Mouse (Mus musculus): ENCODE results near the gene Pmp22.

Gene Pmp22

DNA sequence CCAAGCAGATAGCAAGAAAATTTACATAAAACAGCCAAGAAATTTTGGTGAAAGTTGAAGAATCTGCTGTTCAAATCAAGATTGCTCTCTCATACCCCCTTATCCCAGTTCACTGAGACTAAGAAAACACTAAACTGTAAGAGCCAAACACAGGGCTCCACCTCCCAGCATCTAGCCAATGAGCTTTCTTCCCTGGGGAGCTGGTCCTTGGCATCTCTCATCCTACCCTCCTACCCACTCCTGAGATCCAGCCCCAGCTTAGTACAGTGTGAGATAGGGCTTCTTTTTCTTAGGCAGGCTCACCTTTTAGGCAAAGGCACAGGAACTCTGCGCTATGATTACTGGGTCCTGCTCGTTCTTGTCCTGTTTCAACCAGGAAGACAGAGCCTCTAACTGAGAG is 34.0 kb downstream of the Pmp22 start:
- DNase-seq (ENCODE audit: low spot score in 2 of 2), result no peak

DNA sequence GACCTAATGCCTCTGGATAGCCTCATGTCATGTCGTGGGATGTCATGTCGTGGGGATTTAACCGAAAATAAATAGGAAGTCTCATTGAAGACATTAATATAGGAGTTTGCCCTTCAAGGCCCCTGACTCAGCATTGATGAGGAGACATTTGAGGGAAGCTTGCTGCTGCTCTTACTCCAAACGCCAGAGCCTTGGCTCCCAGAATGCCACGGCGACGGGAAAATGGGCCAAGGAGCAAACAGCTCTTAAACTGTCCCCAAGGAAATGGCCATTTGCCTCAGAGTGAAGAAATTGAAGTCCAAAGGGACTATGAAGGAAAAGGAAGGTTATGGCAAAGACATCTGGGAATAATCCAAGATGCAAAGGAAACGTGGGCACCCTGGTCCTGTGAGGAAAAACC is 34.8 kb downstream of the Pmp22 start:
- DNase-seq (ENCODE audit: low spot score in 2 of 2), result no peak

DNA sequence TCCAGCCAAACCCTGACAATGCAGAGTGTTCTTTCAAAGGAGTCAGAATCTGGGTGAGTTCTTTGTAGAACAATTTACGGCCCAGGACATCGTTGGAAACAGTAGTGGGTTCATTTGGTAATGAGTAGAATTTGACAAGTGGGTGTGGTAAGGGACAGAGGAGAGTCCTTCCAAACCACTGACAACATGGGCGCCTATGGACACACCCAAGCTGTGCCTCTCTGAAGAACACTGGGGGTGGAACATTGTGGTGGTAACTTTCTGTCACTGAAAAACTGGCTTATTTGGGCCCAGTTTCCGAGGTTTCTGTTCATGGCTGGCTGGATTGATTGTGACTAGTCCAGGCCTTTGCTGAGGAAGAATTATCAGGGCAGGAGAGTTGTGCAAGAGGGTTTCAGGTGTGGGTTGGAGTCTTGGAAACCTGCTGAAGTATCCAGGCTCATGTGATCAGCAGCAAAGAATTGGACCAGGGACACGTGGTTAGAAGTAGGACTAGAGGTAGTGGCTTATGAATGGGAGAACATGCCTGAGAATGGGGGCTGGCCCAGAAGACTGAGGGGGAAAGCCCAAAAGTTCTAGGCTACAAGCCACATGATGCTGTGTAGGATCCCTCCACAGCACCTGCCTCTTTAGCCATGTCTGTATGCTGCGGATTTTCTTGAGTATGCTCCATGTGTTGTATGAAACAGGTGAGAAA is 35.4 kb downstream of the Pmp22 start:
- DNase-seq (ENCODE audit: low spot score in 2 of 2), result no peak

DNA sequence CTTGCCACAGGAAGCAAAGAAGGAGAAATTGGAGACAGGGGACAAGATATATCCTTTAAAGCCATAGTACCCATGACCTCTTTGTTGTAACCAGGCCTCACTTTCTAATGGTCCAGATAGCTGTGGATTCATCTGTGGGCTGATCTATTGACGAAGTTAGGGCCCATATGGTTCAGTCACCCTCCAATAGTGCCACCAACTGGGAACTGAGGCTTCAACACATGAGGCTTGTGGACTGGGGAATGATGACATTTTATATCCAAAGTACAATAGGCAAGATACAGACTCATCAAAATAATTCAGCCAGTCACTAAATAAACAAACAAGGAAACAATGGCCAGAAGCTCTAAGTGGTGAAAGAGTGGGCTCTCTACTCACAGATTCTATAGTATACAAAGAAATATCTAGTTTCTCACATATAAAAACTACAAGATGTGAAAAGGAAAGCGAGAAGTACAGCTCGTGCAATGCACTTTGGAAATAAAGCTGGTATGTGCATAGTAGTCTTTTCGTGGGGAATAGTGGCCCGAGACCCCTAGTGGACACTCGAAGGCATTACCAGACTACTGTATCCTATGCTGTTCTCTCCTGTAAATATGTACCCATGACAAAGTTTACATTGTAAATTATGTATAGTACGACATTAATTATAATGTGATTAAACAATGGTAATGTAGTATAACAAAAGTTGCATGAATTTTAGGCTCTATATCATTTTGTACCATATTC is 36.1 kb downstream of the Pmp22 start:
- no peak for DNase-seq (ENCODE audit: low spot score in 2 of 2)

DNA sequence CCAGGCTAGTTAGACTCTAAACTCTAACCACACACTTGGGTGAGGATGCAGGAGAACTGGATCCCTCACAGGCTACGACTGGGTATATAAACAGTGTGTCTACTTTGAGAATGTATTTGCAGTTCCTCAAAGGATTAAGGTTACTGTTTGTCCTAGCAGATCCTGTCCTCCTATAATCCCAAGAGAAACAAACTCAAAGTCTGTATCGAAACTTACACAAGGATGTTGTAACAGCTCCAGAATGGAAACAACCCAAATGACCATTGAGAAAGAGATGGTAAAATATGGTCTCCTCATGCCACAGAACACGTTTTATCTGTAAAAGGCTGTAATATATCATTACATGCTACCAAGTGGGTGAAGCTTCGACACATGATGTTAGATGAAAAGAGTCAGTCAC is 39.0 kb downstream of the Pmp22 start:
- DNase-seq (ENCODE audit: low spot score in 2 of 2), result no peak

DNA sequence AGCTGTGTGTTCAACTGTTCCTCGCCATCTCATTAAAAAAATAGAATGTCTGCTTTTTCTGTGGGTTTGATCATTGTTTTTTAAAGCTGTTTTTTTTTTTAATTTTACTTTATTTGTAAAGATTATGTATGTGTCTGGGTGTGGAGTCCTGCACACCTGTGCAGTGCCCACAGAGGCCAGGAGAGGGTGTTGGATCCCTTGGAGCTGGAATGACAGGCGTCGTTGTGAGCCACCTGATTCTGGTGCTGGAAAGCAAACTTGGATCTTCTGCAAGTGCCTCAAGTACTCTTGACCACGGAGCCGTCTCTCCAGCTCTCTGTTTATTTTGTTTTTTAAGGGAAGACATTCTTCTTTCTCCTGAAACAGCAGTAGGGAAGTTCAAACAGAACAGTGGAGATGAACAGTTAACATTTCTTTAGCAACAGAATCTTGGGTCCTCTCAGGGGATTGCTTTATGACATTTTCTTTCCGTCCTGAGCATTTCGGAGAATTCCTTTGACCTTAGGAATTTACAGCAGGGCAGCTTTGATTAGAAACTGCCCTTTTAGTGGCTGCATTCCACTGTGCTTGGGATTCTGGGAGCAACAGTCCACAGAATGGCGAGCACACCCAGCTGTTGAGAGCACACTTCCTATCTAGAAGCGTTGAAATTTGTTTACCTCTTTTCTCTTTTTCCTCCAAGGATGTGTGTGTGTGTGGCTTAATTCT is 39.9 kb downstream of the Pmp22 start:
- no peak for DNase-seq (ENCODE audit: low spot score in 2 of 2)

DNA sequence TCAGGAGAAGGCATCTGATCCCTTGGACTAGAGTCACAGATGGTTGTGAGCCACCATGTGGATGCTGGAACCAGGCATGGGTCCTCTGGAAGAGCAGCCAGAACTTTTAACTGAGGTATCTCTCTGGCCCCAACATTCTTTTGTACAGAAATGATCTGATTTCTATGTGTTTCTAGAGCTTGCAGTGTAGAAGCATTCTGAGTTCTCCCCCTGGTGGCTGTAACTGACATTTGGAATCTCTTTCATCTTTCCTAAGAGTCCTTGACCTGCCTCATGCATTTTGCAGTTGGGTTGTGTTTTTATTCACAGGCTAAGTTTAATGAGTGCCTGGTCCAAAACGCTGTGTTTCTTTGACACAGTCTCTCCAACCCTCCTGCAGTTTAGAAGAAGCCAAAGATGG is 43.2 kb downstream of the Pmp22 start:
- peak in 1 of 2 experiments; percentile 65 for DNase-seq (ENCODE audit: low spot score in 2 of 2)

DNA sequence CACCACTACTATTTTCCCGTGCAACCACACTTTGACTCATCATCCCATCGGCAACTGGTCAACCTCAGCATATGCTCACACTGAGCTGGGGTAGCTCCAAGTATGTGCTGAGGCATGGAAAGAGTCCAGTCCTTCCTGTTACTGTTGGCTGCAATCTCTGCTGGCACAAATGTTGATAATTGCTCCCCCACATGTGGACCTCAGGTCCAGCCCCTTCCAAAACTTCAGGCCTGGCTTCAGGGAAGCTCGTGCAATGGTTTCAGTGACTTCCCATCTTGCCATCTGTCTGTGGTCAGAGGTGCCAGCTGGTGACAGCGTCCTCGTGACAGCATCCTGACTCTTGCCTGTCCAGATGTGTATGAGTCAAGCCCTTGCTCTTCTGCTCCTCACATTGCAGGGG is 44.8 kb downstream of the Pmp22 start:
- no peak for DNase-seq (ENCODE audit: low spot score in 2 of 2)

DNA sequence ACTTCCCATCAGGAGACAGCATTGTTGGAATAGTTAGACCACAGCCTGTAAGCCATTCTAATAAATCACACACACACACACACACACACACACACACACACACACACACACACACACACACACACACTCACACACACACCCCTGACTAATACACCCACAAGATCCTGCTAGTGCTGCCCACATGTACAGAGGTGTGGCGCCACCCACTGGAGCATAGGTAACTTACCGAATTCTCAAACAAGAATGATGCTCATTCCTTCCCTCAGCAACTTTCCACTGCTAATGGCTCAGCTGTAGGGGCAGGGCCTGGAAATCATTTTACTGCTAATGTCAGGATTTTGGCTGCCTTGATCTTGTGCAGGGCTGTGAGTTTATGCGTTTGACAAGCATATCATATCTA is 46.5 kb downstream of the Pmp22 start:
- no peak for DNase-seq (ENCODE audit: low spot score in 2 of 2)

DNA sequence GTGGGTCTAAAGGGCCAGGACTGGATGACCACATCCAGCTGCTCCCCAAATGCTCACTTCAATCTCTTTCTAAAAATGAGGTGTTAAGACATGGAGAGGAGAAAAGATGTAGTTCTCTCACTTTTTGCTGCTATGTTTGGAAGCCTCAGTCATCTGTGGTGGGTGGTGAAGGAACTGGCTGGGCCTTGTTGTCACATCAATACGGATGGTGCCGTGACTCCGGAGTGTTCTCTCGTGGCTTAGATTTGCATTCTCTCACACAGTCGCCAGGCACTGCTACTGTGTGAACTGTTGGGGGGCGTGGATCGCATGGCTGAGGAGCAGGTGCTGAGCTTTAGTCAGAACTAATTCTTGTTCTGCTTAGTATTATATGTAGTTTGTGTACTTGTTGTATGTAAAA is 47.6 kb downstream of the Pmp22 start:
- peak; percentile 51 to 68 for DNase-seq (ENCODE audit: low spot score in 2 of 2)

DNA sequence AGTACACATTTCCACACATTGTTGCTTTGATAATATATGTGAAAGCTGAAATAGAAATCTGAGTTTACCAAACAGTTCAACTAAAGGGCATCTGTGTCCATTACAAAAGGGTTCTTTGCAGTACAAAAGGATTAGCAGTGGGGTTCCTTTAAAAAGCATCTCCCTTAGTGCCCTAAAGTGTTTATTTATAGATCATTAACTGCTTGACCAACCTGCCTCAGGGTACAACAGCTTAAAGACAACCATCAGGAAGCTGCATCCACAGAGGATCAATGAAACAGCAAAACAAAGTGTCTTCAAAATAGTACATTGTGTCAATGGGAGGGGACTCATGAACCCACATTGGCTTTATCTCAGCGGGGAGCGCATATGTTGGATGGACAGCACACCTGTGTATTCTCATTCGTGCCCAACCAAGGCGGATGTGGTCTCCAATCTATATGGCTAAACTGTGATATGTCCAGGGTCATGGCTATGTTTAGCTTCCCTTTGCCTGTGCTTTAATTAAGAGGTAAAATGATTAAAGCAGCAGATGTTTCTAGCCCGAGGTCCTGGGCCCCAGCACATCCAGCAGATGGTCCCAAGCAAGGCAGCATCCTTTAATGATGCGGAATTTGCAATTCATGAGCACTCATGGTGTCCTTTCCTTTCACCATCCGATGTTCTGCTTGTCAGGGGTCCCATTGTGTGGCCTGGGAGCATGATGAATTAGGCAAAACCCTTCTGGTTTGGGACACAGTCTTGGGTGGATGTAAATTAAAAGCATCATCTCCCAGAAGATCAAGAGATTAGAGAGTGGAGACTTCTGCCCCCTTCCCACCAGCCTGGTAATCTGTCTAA is 51.7 kb downstream of the Pmp22 start:
- DNase-seq (ENCODE audit: low spot score in 2 of 2), result no peak

DNA sequence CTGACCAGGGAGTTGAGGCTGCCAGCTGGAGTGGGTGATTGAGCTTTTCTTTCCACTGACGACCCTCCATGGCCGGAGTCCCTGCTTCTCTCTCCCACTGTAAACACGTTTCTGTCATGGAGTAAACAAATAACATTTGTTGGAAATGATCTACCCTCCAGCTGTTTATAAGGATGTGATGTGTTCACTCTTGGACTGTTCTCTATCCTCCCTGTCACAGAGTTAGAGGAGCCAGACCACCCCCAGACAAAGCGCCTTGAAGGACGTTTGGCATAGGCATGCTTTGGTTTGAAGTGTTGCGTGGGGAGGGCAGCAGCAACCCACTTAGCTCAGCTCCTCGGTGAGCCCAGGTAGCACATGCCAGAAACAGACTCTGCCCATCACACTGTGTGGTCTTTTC is 60.0 kb downstream of the Pmp22 start:
- DNase-seq (ENCODE audit: low spot score in 2 of 2), result no peak

DNA sequence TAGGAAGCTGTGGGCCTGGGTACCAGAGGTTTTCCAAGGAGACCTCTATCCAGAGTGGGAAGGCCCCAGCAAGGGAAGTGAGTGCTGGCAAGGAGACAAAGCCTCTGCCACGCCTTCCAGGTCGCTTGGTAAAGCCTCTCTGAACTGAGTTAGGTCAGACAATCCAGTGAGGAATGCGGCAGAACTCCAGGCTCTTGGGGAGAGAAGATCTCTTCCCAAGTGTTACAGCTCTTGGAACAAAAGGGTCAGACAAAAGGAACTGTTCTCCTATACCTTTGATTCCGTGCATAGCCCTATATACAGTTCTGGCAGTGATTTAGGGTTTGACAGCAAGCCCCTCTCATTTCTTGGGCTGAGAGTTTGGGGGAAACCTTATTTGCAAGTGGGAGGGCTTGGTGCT is 69.3 kb downstream of the Pmp22 start:
- no peak for DNase-seq (ENCODE audit: low spot score in 2 of 2)

DNA sequence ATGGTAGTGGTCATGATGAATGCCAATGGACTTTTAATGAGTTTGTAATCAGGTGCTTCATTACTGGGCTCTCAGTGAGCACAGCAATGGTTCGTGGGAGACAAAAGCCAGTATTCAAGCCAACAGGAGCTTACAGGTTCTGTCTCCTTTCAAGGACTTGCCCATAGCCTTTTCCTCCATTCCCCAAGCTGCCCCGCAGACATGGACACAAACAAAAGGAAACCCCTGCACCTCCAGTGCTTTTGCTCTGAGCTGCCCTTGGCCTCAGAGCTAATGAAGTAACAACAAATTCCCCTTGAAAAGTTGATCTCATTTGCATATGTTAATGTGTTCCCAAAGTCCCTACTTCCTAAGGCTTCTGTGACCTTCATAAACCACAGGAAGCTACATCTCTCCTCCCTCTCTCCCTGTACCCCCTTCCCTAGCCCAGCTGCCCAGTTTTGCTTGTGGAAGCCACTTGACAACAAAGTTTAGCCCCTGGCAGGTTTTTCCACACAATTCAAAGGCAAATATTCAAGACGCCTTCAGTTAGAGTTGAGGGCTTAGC is 73.3 kb downstream of the Pmp22 start:
- DNase-seq (ENCODE audit: low spot score in 2 of 2), result no peak
